Mouse (Mus musculus) forebrain, embryonic 13.5 days (tissue): ENCODE data around the gene Ints7. TPM values are rescaled to one million over a fixed set of nuclear protein-coding genes. Genes with fewer than 3 reads are reported as not detected.
A peak's percentile ranks its signal among the peaks of the same experiment; 100 is the strongest.

Source experiments
- ATAC-seq: fragments of 200-750 bp; cut with Nextera tagmentation; 2 replicates; pipeline ENCODE4 v1.8.0; 2017
- H3K27ac ChIP-seq: fragments of 300-500 bp; sonication (generic); 2 replicates; pipeline ENCODE4 v1.5.1; 2015; ENCODE audit warnings: inconsistent platforms, mild to moderate bottlenecking, moderate library complexity
- H3K27me3 ChIP-seq: fragments of 300-500 bp; sonication (generic); 2 replicates; pipeline ENCODE4 v1.6.1; 2015; ENCODE audit warnings: mild to moderate bottlenecking, inconsistent platforms
- H3K36me3 ChIP-seq: fragments of 300-500 bp; sonication (generic); 2 replicates; pipeline ENCODE4 v1.6.1; 2015; ENCODE audit warnings: mild to moderate bottlenecking, inconsistent platforms; ENCODE audit not compliant: poor library complexity, severe bottlenecking
- H3K4me1 ChIP-seq: fragments of 300-500 bp; sonication (generic); 2 replicates; pipeline ENCODE4 v1.6.1; 2015; ENCODE audit warnings: inconsistent platforms
- H3K4me2 ChIP-seq: fragments of 300-500 bp; sonication (generic); 2 replicates; pipeline ENCODE4 v1.6.1; 2015; ENCODE audit warnings: inconsistent platforms, mild to moderate bottlenecking, moderate library complexity
- H3K4me3 ChIP-seq: fragments of 300-500 bp; sonication (generic); 2 replicates; pipeline ENCODE4 v1.5.1; 2015; ENCODE audit warnings: mild to moderate bottlenecking, inconsistent platforms
- H3K9ac ChIP-seq: fragments of 300-500 bp; sonication (generic); 2 replicates; pipeline ENCODE4 v1.6.1; 2015; ENCODE audit warnings: mild to moderate bottlenecking, inconsistent platforms
- H3K9me3 ChIP-seq: fragments of 300-500 bp; sonication (generic); replicated peaks from 2 replicates; pipeline ENCODE4 v1.6.1; 2016; ENCODE audit warnings: inconsistent platforms
- WGBS: fragments of 180-500 bp; shearing (Covaris S2); methylation state at CpG from one replicate; pipeline ENCODE4 v1.1.7; 2015; 5-methylcytosine and 5-hydroxymethylcytosine counted together
- polyA plus RNA-seq: library from polyadenylated mRNA; unstranded; fragments of >200 nt; fragmentation: Nextera tagmentation; extraction: Ambion mirVana; gene quantifications from 2 replicates; pipeline ENCODE4 v1.2.1, GENCODE M21; 2015

Ints7 gene
- polyA plus RNA-seq, 1 experiment from 2014 or later: 57.9 TPM

DNA sequence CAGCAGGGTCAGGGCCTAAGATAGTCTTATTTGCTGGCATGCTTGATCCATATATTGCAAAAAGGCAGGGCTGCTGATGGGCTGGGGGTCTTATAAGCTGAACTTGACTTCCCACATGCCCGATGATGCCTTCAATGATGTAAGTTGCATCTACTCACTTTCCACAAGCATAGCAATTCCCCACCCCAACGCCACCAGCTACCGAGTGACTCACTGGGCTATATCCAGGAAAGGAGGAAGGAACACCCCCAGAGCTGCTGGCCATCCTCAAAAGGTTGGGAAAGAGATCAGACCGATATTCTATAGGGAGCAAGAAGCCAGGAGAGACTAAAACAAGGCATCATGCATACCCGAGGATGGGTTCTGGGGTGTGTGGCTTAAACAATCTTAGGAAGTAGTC, 15.7 kb upstream of the Ints7 start:
- Histone ChIP-seq H3K4me3 (no peak overlapping the region), H3K36me3 (peaks cover 50% of the 10 kb centered on the region), H3K27me3 (no peaks in the 10 kb centered on the region), H3K4me2 (no peak overlapping the region), H3K27ac (no peak overlapping the region), H3K4me1 (no peaks in the 10 kb centered on the region), H3K9me3 (no peaks in the 10 kb centered on the region), H3K9ac (no peak overlapping the region)
- ATAC-seq: no peak
- 90% methylated on average over 5 of the region's 5 CpGs for WGBS

DNA sequence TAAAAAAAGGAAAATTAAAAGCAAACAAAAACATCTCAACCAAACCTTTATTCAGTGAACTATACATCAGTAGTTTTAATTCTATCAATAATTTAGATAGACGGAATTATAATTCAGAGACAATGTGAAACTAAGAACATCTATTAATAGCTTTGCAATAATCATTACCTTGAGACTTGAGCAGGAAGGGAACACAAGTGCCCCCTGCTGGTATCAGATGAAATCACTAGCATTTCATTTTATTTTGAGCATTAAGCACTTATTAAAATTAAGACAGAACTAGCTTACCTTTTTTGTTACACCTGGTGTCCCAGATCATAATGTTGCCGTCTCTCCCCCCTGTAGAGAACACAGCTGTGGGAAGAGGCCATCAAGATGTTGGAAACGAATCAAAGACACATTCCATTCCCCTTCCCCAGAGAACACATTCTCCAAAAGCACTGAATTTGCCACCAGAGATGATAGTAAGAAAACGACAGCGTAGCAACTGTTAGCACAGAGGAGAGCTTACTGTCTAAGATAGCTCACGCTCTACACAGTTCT, 12.5 kb upstream of the Ints7 start:
- no peaks in the 10 kb centered on the region for H3K9me3 ChIP-seq
- H3K4me3 ChIP-seq: no peak overlapping the region
- H3K4me1 ChIP-seq: no peaks in the 10 kb centered on the region
- peaks cover 39% of the 10 kb centered on the region for H3K36me3 ChIP-seq
- H3K27ac ChIP-seq: no peak overlapping the region
- no peak overlapping the region for H3K9ac ChIP-seq
- WGBS: 73% methylated on average over 6 of the region's 6 CpGs
- H3K4me2 ChIP-seq: no peak overlapping the region
- H3K27me3 ChIP-seq: no peaks in the 10 kb centered on the region
- no peak for ATAC-seq

DNA sequence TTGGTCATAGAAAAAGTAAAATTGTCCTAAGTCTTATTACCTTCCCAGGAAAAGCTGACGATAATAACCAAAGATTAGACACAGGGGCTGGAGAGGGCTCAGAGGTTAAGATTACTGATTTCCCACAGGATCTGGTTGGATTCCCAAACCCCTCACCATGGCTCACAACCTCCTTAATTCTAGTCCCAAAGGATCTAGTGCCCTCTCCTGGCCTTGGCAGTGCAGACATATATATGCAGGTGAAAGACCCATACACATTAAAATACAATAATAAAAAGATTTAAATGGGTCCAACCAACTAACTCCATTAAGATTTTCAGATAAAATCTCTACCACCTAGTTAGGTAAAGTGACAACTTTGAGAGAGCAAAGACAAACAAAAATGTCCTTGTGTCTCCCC, 7.6 kb upstream of the Ints7 start:
- no peak overlapping the region for H3K4me3 ChIP-seq
- WGBS: 86% methylated on average over 1 of the region's 1 CpGs

DNA sequence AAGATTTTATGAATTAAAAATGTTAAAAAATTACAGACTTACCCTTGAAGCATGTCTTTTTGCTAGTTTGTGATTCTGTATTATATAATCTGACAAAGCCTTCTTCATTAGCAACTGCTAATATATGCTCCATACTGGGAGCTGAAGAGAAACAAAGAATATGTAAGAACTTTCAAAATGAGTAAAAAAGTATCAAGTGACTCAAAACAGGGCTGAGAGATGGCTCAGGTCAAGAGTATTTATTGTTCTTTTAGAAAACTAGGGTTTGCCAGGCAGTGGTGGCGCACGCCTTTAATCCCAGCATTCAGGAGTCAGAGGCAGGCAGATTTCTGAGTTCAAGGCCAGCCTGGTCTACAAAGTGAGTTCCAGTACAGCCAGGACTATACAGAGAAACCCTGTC, 5.8 kb upstream of the Ints7 start:
- H3K4me1 ChIP-seq: peaks cover 21% of the 10 kb centered on the region

More for the DNA sequence above, 7.6 kb upstream of the Ints7 start:
- ATAC-seq: no peak
- Histone ChIP-seq H3K27me3 (no peaks in the 10 kb centered on the region), H3K9ac (no peak overlapping the region), H3K9me3 (no peaks in the 10 kb centered on the region), H3K27ac (no peak overlapping the region), H3K36me3 (peaks cover 28% of the 10 kb centered on the region), H3K4me2 (no peak overlapping the region), H3K4me1 (peaks cover 8% of the 10 kb centered on the region)

DNA sequence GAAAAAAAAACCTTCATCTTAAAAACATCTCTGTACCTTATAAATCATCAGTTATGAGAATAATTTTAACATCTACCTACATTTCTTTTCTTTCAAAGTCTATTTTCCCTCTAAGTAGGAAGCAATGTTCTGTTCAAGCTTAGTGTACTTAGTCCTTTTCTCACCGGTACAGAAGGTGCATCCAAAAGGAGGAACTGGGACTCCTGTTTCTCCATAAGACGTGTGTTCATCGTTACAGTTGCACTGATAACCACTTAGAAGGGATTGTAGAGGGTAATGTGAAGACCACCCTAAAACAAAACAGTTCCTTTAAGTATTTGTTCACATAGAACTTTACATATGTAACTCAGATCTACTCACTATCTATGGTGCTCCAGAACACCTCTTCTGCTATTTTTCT, 5.0 kb upstream of the Ints7 start:
- H3K9me3 ChIP-seq: no peaks in the 10 kb centered on the region
- H3K36me3 ChIP-seq: peaks cover 28% of the 10 kb centered on the region
- no peak overlapping the region for H3K9ac ChIP-seq
- no peak for ATAC-seq
- no peak overlapping the region for H3K4me3 ChIP-seq
- H3K27me3 ChIP-seq: no peaks in the 10 kb centered on the region
- no peak overlapping the region for H3K27ac ChIP-seq
- H3K4me1 ChIP-seq: peaks cover 23% of the 10 kb centered on the region
- 93% methylated on average over 3 of the region's 3 CpGs for WGBS
- no peak overlapping the region for H3K4me2 ChIP-seq

More for the DNA sequence above, 5.8 kb upstream of the Ints7 start:
- Histone ChIP-seq H3K9ac (no peak overlapping the region), H3K4me2 (no peak overlapping the region), H3K4me3 (no peak overlapping the region), H3K9me3 (no peaks in the 10 kb centered on the region), H3K27ac (no peak overlapping the region), H3K36me3 (peaks cover 28% of the 10 kb centered on the region), H3K27me3 (no peaks in the 10 kb centered on the region)
- no peak for ATAC-seq
- 97% methylated on average over 2 of the region's 2 CpGs for WGBS

DNA sequence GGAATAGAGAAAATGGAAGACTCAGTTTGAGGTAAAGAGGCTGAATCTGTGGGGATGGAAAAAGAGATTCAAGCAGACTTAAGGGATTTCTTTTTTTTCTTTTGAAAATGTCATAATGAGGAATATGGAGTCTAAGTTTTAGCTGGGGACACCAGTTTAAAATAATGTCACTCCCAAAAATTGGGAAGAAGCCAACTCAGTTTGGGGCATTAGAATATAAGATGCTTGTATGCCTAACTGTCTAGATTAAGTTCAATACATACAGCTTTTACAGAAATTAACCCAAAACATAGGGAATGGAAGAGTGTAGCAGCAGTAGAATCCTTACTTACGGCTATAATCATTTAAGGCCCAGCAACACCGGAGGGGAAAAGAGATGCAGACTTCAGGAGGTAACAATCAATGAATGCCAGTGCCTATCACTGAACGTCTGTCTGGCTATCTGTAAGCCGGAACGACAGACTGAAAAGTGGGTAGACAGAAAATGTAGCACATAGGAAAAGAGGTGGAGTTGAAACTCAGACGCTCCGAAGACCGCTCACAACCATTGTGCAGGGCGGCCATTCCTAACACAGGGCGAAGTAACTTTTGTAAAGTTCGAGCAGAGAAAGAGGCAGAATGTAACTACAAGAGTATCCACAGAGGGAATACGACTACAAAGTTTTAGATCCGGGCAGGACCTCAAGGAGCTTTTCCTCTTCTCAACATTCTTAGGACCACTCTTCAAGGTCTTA, 1.4 kb upstream of the Ints7 start:
- Histone ChIP-seq H3K4me2 (peak overlapping the region; percentile 69), H3K4me1 (peaks cover 46% of the 10 kb centered on the region), H3K27me3 (no peaks in the 10 kb centered on the region), H3K4me3 (peak overlapping the region; percentile 86), H3K9me3 (no peaks in the 10 kb centered on the region), H3K36me3 (peaks cover 13% of the 10 kb centered on the region), H3K9ac (peak overlapping the region; percentile 72), H3K27ac (peak overlapping the region; percentile 78; the same call in 1 of the 2 replicates)
- 1% methylated on average over 13 of the region's 13 CpGs for whole genome bisulfite sequencing
- no peak for ATAC-seq

DNA sequence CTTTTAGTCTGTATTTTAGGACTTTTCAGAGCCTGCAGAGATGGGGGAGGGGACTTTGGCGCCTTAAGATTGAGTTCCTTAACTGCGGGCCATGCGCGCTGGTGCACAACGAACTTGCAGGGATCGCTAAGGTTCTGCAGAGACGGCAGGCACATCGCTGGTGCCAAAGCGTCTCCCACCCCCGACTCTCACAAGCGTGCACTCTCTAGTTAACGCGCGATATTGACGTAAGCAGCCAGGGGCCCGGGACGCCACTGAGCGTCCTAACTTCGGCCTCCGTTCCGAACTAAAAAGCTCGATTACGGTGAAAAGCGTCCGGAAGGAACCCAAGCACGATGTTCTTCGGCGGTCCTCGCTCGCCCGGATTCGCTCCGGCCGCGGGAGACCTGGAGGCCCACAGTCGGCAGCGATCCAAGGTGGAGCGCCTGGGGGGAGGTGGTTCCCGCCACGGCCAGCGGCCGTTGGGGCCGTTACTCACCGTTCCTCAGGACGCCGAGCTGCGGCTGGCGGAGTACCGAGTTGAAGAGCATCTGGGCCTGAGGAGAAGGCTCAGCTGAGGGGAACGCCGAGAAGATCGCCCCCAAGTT, 472 bp upstream of the Ints7 start:
- H3K27me3 ChIP-seq: no peaks in the 10 kb centered on the region
- H3K9me3 ChIP-seq: no peaks in the 10 kb centered on the region
- H3K9ac ChIP-seq: peak overlapping the region; percentile 72
- peak overlapping the region; percentile 86 for H3K4me3 ChIP-seq
- peak; percentile 36 for ATAC-seq
- H3K36me3 ChIP-seq: peaks cover 9% of the 10 kb centered on the region
- peak overlapping the region; percentile 69 for H3K4me2 ChIP-seq
- peak overlapping the region; percentile 78 for H3K27ac ChIP-seq
- peaks cover 46% of the 10 kb centered on the region for H3K4me1 ChIP-seq
- under 1% methylated on average over 52 of the region's 52 CpGs for WGBS

DNA sequence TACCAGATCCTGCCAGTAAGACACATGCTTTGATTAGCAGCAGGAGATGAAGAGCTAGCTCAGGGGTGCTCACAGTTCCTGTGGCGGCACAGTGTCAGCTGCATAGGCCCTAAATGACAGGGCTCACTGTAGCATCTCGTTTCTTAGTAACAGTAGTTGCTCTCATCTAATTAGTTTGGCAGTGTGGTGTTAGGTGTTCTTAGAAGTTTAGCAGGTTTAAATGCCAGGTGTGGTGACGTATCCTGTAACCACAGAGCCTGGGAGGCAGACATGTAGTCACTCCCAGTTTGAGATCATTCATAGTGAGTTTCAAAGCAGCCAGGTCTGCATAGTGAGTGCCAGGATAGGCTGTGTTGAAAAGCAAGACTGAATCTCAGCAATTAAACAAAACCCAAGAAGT, 4.1 kb downstream of the Ints7 start:
- Histone ChIP-seq H3K27me3 (no peaks in the 10 kb centered on the region), H3K9ac (no peak overlapping the region), H3K4me2 (no peak overlapping the region), H3K36me3 (peaks cover 37% of the 10 kb centered on the region), H3K4me1 (peaks cover 26% of the 10 kb centered on the region), H3K4me3 (no peak overlapping the region), H3K27ac (no peak overlapping the region), H3K9me3 (no peaks in the 10 kb centered on the region)
- WGBS: 96% methylated on average over 3 of the region's 3 CpGs
- ATAC-seq: no peak

DNA sequence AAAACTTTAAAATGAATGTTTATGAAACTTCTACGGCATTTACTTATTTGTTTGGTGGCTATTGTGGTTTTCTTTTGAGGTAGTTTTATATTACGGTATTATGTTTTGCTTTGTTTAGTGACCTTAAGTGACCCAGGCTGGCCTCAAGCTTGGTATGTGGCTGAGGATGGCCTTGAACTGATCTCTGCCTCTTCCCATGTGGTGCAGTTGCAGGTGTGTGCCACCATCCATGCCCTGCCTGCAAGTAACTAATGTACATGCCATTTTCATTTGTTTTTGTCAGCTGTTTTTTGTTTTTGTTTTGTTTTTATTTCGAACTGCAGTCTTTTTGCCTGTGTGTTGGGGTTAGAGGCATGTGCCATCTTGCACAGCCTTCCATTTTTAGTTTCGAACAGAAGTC, 6.2 kb downstream of the Ints7 start:
- no peak overlapping the region for H3K4me3 ChIP-seq
- no peak overlapping the region for H3K4me2 ChIP-seq
- H3K4me1 ChIP-seq: peaks cover 17% of the 10 kb centered on the region
- no peak overlapping the region for H3K27ac ChIP-seq
- 87% methylated on average over 4 of the region's 4 CpGs for WGBS
- H3K27me3 ChIP-seq: no peaks in the 10 kb centered on the region
- H3K9ac ChIP-seq: no peak overlapping the region
- peaks cover 48% of the 10 kb centered on the region for H3K36me3 ChIP-seq
- no peaks in the 10 kb centered on the region for H3K9me3 ChIP-seq
- no peak for ATAC-seq

DNA sequence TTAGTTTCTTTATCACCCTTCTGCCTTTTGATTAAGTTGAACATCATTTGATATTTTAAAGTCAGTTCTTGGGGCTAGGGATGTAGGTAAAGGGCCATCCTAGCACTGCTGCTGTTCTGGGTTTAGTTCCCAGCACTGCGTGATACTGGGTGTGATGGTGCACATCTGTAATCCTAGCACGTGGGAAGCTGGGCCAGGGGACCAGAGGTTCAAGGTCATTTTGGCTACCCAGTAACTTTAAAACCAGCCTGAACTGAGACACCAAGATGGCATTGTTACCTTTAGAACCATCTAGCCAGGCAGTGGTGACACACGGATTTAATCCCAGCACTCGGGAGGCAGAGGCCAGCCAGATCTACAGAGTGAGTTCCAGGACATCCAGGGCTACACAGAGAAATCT, 8.4 kb downstream of the Ints7 start:
- 94% methylated on average over 4 of the region's 4 CpGs for WGBS
- no peaks in the 10 kb centered on the region for H3K4me1 ChIP-seq
- no peak overlapping the region for H3K4me3 ChIP-seq
- H3K27me3 ChIP-seq: no peaks in the 10 kb centered on the region
- no peak overlapping the region for H3K27ac ChIP-seq
- no peak overlapping the region for H3K4me2 ChIP-seq
- H3K9me3 ChIP-seq: no peaks in the 10 kb centered on the region
- no peak overlapping the region for H3K9ac ChIP-seq
- peaks cover 65% of the 10 kb centered on the region for H3K36me3 ChIP-seq
- ATAC-seq: no peak

DNA sequence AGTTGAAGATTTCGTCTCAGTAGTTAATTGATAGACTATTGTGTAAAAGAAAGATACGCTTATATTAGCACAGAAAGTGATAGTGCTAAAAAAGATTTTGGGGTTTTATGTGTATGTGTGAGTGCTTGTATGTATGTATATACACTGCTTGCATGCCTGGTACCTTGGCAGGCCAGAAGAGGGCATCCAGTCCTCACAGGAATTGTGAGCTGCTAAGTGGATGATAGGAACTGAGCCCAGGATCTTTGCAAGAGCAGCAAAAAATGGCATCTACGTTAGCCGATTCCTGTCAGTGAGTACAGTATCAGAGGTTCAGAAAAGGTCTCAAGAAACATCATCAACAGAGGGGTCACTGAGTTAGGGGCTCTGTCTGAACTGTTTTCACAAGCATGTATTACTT, 9.0 kb downstream of the Ints7 start:
- Histone ChIP-seq H3K9me3 (no peaks in the 10 kb centered on the region), H3K27me3 (no peaks in the 10 kb centered on the region), H3K27ac (no peak overlapping the region), H3K9ac (no peak overlapping the region), H3K36me3 (peaks cover 70% of the 10 kb centered on the region), H3K4me2 (no peak overlapping the region), H3K4me1 (no peaks in the 10 kb centered on the region), H3K4me3 (no peak overlapping the region)
- WGBS: 93% methylated on average over 4 of the region's 4 CpGs
- ATAC-seq: no peak

DNA sequence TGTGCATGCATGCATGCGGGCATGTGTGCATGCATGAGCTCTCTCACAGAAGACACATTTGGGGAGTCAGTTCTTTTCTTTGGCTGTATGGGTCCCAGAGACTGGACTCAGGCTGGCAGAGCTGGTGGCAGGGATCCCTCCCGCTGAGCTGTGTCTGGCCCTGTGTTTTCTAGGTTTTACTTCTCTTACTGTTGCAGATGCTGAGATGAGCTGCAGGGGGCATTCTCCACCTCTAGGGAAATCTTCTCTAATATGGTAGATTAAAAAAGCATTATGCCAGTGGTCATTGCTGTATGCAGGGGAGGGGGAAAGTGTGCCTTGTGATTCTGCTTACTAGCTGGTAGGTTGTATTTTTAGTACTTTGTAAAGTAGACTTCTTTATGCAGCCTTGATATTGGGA, 10.3 kb downstream of the Ints7 start:
- Histone ChIP-seq H3K4me1 (no peaks in the 10 kb centered on the region), H3K4me2 (no peak overlapping the region), H3K36me3 (peaks cover 66% of the 10 kb centered on the region), H3K9me3 (no peaks in the 10 kb centered on the region), H3K27me3 (no peaks in the 10 kb centered on the region), H3K27ac (no peak overlapping the region), H3K9ac (no peak overlapping the region), H3K4me3 (no peak overlapping the region)
- 93% methylated on average over 2 of the region's 2 CpGs for WGBS
- no peak for ATAC-seq
